Mouse (Mus musculus) forebrain, embryonic 16.5 days (tissue): ENCODE data around the gene Kcnh2. TPM values are rescaled to one million over a fixed set of nuclear protein-coding genes. Genes with fewer than 3 reads are reported as not detected.
"Not testable (repeated sequence)": the region's sequence is repeated elsewhere in the genome, so short reads cannot be mapped to it uniquely, and the experiment has no call there.

Source experiments
- ATAC-seq: fragments of 200-750 bp; cut with Nextera tagmentation; 2 replicates; pipeline ENCODE4 v1.8.0; 2017; ENCODE audit warnings: mild to moderate bottlenecking, moderate library complexity
- H3K27ac ChIP-seq: fragments of 300-500 bp; sonication (generic); 2 replicates; pipeline ENCODE4 v1.5.1; 2014; ENCODE audit warnings: low read length, control low read depth
- H3K27me3 ChIP-seq: fragments of 300-500 bp; sonication (generic); replicated peaks from 2 replicates; pipeline ENCODE4 v1.6.1; 2014; ENCODE audit warnings: low read length; ENCODE audit not compliant: control insufficient read depth, insufficient read depth
- H3K36me3 ChIP-seq: fragments of 300-500 bp; sonication (generic); 2 replicates; pipeline ENCODE4 v1.6.1; 2014; ENCODE audit not compliant: control insufficient read depth, insufficient read depth
- H3K4me1 ChIP-seq: fragments of 300-500 bp; sonication (generic); replicated peaks from 2 replicates; pipeline ENCODE4 v1.6.1; 2014; ENCODE audit warnings: low read length; ENCODE audit not compliant: control insufficient read depth, insufficient read depth
- H3K4me2 ChIP-seq: fragments of 300-500 bp; sonication (generic); 2 replicates; pipeline ENCODE4 v1.6.1; 2014; ENCODE audit warnings: mild to moderate bottlenecking, low read length, control low read depth
- H3K4me3 ChIP-seq: fragments of 300-500 bp; sonication (generic); replicated peaks from 2 replicates; pipeline ENCODE4 v1.5.1; 2014; ENCODE audit warnings: mild to moderate bottlenecking, low read length, control low read depth
- H3K9ac ChIP-seq: fragments of 300-500 bp; sonication (generic); replicated peaks from 2 replicates; pipeline ENCODE4 v1.6.1; 2014; ENCODE audit warnings: low read depth, low read length, control low read depth
- H3K9me3 ChIP-seq: fragments of 300-500 bp; sonication (generic); 2 replicates; pipeline ENCODE4 v1.6.1; 2016; ENCODE audit warnings: low read length; ENCODE audit not compliant: control insufficient read depth
- WGBS: fragments of 180-500 bp; shearing (Covaris S2); extraction: QIAGEN DNeasy Blood & Tissue Kit; methylation state at CpG from one replicate; pipeline ENCODE4 v1.1.7; 2014; 5-methylcytosine and 5-hydroxymethylcytosine counted together
- polyA plus RNA-seq: library from polyadenylated mRNA; unstranded; fragments of >200 nt; fragmentation: Nextera tagmentation; extraction: Ambion mirVana; gene quantifications from 2 replicates; pipeline ENCODE4 v1.2.1, GENCODE M21; 2015

The Kcnh2 gene
- polyA plus RNA-seq: 4.7 and 6.2 TPM in 2 replicates

GRCm38 (mm10) chr5:24351278-24351677, at the start of gene Kcnh2:
Gene Kcnh2, minus strand, starts transcription at chr5:24351604.
- Histone ChIP-seq H3K27ac (peak within 1 kb of the TSS; percentile 83), H3K4me3 (peak within 1 kb of the TSS; percentile 68), H3K4me1 (peaks cover 36% of the 10 kb centered on the region)

DNA sequence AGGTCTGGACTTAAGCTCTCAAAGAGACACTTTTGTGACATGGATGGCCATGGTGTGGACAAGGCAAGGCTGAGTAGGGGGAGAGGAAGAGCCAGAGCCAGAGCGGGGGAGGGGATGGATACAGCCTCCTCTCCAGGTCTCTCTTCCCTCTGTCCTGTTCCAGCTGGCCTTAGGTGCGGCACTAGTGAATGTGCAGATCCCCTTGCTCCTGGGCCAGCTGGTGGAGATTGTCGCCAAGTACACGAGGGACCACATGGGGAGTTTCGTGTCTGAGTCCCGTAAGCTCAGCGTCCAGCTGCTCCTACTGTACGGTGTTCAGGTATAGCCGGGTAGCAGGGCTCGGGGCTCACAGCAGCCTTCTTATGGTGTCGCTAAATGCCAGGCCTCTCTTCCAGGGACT, 49.0 kb upstream of the Kcnh2 start:
- Histone ChIP-seq H3K9me3 (no peaks in the 10 kb centered on the region), H3K9ac (no peak overlapping the region), H3K4me3 (no peak overlapping the region), H3K4me1 (peaks cover under 1% of the 10 kb centered on the region; the same call in 1 of the 2 replicates), H3K4me2 (no peak overlapping the region), H3K27ac (no peak overlapping the region), H3K27me3 (no peaks in the 10 kb centered on the region), H3K36me3 (peaks cover 4% of the 10 kb centered on the region; the same call in 1 of the 2 replicates)
- ATAC-seq: no peak
- WGBS: 93% methylated on average over 11 of the region's 11 CpGs

More at GRCm38 (mm10) chr5:24351278-24351677, at the start of gene Kcnh2:
- H3K36me3 ChIP-seq: no peaks in the 10 kb centered on the region
- H3K9ac ChIP-seq: peak within 1 kb of the TSS; percentile 80
- H3K27me3 ChIP-seq: 0 out of 2 replicates have a peak, but pooled peaks cover 2% of the 10 kb centered on the region
- WGBS: 0% methylated on average over 31 of the region's 53 CpGs
- no peaks in the 10 kb centered on the region for H3K9me3 ChIP-seq
- peak; percentile 45; the same call in 1 of the 2 replicates for ATAC-seq
- H3K4me2 ChIP-seq: peak within 1 kb of the TSS; percentile 87

GRCm38 (mm10) chr5:24399686-24400085, 48.3 kb upstream of the Kcnh2 start:
- no peak for ATAC-seq
- no peak overlapping the region for H3K4me2 ChIP-seq
- H3K4me1 ChIP-seq: peaks cover 7% of the 10 kb centered on the region
- H3K9ac ChIP-seq: no peak overlapping the region
- WGBS: 90% methylated on average over 10 of the region's 10 CpGs
- H3K27me3 ChIP-seq: no peaks in the 10 kb centered on the region
- no peak overlapping the region for H3K4me3 ChIP-seq
- no peaks in the 10 kb centered on the region for H3K9me3 ChIP-seq
- H3K36me3 ChIP-seq: peaks cover 4% of the 10 kb centered on the region; the same call in 1 of the 2 replicates
- no peak overlapping the region for H3K27ac ChIP-seq

- not testable (repeated sequence) for H3K4me1 ChIP-seq, H3K4me2 ChIP-seq, H3K27ac ChIP-seq, H3K27me3 ChIP-seq, H3K36me3 ChIP-seq, ATAC-seq, H3K9ac ChIP-seq, H3K4me3 ChIP-seq, H3K9me3 ChIP-seq
- WGBS: 89% methylated on average over 6 of the region's 6 CpGs
Observed at GRCm38 (mm10) chr5:24396254-24396653, 44.9 kb upstream of the Kcnh2 start.

DNA sequence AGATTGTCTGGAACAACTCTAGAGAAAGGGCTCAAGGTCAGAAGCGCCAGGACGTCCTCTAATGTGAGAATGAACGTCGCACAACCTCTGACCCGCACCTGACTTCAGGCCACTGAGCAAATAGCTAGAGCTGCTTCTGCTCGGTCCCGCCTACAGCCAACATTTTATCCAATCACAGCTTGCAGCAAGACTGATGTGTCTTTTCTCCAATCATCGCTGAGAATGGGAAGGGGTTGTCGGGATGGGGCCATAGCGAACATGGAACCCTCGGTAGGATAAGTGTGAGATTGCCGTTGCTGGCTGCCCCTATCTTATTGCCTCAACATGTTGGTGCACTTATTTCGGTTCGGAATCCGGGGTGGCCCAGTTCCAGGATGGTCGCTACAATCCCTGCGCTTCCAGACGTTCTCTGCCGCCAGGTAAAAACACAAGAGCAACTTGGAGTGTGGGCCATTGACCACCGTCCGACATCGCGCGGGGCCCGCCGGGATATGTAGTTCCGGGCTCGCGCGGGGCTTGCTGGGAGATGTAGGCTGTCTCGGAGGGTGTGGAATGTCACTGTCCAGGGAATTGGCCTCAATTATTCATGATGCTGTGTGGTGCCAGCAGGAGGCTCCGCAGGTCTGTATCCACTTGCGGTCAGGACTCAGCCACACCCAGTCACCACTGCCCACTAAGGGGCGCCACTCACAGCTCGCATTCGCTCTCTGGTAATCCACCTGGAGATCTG, 42.9 kb upstream of the Kcnh2 start:
- Histone ChIP-seq H3K9ac (peak overlapping the region; percentile 73), H3K4me1 (peaks cover 7% of the 10 kb centered on the region), H3K4me3 (peak overlapping the region; percentile 76), H3K36me3 (no peaks in the 10 kb centered on the region), H3K27ac (peak overlapping the region; percentile 84), H3K27me3 (peaks cover 3% of the 10 kb centered on the region; the same call in 1 of the 2 replicates), H3K4me2 (peak overlapping the region; percentile 64), H3K9me3 (no peaks in the 10 kb centered on the region)
- peak; percentile 98 for ATAC-seq
- WGBS: 1% methylated on average over 36 of the region's 36 CpGs

DNA sequence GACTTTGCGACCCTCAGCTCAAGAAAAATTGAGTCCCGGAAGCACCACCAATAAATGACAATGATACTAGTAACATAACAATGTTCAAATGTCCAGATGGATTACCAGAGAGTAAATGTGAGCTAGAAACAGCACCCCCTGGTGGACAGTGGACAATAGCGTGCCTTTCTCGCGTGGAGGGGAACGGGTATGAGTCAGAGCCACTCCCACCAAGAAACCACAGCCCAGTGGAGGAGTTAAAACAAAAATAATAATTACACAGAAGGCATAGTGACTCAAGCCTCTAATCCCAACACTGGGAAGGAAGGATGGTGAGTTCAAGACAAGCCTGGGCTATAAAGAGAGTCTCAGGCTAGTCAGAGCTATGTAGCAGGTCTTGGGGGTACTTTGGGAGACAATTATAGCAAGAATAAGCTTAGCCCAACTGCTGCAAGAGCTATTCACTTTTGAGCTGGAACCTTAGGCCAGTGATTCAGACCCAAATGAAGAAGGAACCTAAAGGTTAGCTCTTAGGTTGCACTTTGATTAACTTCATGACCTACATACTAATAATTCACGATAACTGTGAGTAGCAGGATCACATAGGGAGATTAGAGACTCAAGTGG, 42.1 kb upstream of the Kcnh2 start, which contains the start of gene Abcb8:
TSS of gene Abcb8 (plus strand) at position 272 of the 606 bp plus-strand sequence.
- Histone ChIP-seq H3K4me2 (peak within 1 kb of the TSS; percentile 64), H3K27ac (peak within 1 kb of the TSS; percentile 84), H3K4me1 (peaks cover 7% of the 10 kb centered on the region), H3K27me3 (peaks cover 9% of the 10 kb centered on the region; the same call in 1 of the 2 replicates), H3K9me3 (no peaks in the 10 kb centered on the region), H3K9ac (peak within 1 kb of the TSS; percentile 73), H3K36me3 (no peaks in the 10 kb centered on the region), H3K4me3 (peak within 1 kb of the TSS; percentile 76)
- WGBS: 18% methylated on average over 7 of the region's 7 CpGs
- ATAC-seq: no peak

DNA sequence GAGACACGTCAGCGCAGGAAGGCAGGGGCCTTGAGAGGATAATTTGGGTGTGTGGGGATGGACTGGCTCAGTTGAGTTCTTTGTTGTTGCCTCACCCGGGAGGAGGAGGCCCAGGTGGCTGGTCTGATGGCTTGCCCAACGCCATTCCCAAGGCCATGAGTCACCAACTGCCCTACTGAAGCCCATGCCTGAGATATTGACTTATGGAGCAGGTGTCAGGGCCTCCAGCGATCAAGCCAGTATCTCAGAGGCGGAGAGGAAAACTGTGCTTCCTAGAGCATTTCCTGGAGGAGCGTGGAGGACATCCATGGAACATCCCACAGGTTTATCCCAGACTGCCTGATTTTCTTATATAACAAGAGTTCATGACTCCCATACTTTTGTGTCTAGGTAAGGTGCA, 41.3 kb upstream of the Kcnh2 start:
- Histone ChIP-seq H3K4me1 (peaks cover 14% of the 10 kb centered on the region), H3K4me3 (no peak overlapping the region), H3K9ac (no peak overlapping the region), H3K36me3 (no peaks in the 10 kb centered on the region), H3K27ac (no peak overlapping the region), H3K4me2 (no peak overlapping the region), H3K9me3 (no peaks in the 10 kb centered on the region), H3K27me3 (peaks cover 16% of the 10 kb centered on the region)
- no peak for ATAC-seq
- WGBS: 83% methylated on average over 7 of the region's 7 CpGs

- 81% methylated on average over 7 of the region's 7 CpGs for WGBS
- Histone ChIP-seq H3K36me3 (no peaks in the 10 kb centered on the region), H3K27me3 (peaks cover 22% of the 10 kb centered on the region), H3K9ac (no peak within 1 kb of the TSS), H3K4me1 (peaks cover 22% of the 10 kb centered on the region), H3K9me3 (no peaks in the 10 kb centered on the region), H3K27ac (no peak within 1 kb of the TSS), H3K4me3 (no peak within 1 kb of the TSS), H3K4me2 (no peak within 1 kb of the TSS)
- no peak for ATAC-seq
Observed at GRCm38 (mm10) chr5:24391864-24392263, 40.5 kb upstream of the Kcnh2 start, which contains the start of gene Atg9b. Gene Atg9b, minus strand, starts transcription at chr5:24392143.

DNA sequence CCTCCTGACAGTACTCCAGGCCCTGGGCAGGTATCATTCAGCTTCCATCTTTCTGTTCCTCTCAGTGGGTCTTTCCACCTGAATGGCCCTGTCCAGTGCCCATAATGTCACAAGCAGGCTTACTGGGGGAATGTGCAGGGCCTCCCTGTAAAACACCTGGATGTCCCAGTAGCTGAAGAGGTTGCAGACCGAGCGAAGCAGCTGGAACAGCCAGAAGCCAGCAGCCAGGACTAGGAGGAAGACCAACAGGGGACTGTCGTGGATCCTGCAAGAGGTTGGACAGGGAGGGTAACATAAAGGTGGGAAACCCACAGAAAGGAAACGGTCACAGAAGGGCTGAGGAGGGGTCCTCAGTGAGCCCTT, 38.2 kb upstream of the Kcnh2 start:
- Histone ChIP-seq H3K4me2 (no peak overlapping the region), H3K27me3 (peaks cover 35% of the 10 kb centered on the region), H3K9ac (no peak overlapping the region), H3K36me3 (no peaks in the 10 kb centered on the region), H3K4me3 (no peak overlapping the region), H3K4me1 (peaks cover 16% of the 10 kb centered on the region), H3K9me3 (no peaks in the 10 kb centered on the region), H3K27ac (no peak overlapping the region)
- no peak for ATAC-seq
- WGBS: 85% methylated on average over 4 of the region's 4 CpGs
